Mouse (Mus musculus): ENCODE measurements around the gene Fblim1.

Gene Fblim1

GRCm38 (mm10) chr4:141537706-141538407, 68.0 kb downstream of the Fblim1 start:
- peak; percentile 60 for DNase-seq

GRCm38 (mm10) chr4:141537226-141537610, 68.7 kb downstream of the Fblim1 start:
- no peak for DNase-seq

- peak; percentile 67 for DNase-seq
Observed at GRCm38 (mm10) chr4:141536291-141537225, 69.3 kb downstream of the Fblim1 start.

GRCm38 (mm10) chr4:141534947-141535680, 70.8 kb downstream of the Fblim1 start:
- DNase-seq, result peak; percentile 40

GRCm38 (mm10) chr4:141530979-141531378, 74.9 kb downstream of the Fblim1 start:
- DNase-seq, result no peak

- DNase-seq, result no peak
Observed at GRCm38 (mm10) chr4:141528938-141529337, 77.0 kb downstream of the Fblim1 start.

- no peak for DNase-seq
Observed at GRCm38 (mm10) chr4:141526936-141527650, 78.8 kb downstream of the Fblim1 start.

All from kidney, adult 18-20 months (tissue).